Mouse (Mus musculus) right cerebral cortex, adult 2 months (tissue): ENCODE data around the gene Rps6ka2.
"Not testable (repeated sequence)": the region's sequence is repeated elsewhere in the genome, so short reads cannot be mapped to it uniquely, and the experiment has no call there.

Experiments
- DNase-seq, 2 experiments: peaks; one replicate each; pipeline ENCODE4 v3.0.0; 2021 to 2022; ENCODE audit warnings: low spot score in 2 of 2

Rps6ka2 gene

DNA sequence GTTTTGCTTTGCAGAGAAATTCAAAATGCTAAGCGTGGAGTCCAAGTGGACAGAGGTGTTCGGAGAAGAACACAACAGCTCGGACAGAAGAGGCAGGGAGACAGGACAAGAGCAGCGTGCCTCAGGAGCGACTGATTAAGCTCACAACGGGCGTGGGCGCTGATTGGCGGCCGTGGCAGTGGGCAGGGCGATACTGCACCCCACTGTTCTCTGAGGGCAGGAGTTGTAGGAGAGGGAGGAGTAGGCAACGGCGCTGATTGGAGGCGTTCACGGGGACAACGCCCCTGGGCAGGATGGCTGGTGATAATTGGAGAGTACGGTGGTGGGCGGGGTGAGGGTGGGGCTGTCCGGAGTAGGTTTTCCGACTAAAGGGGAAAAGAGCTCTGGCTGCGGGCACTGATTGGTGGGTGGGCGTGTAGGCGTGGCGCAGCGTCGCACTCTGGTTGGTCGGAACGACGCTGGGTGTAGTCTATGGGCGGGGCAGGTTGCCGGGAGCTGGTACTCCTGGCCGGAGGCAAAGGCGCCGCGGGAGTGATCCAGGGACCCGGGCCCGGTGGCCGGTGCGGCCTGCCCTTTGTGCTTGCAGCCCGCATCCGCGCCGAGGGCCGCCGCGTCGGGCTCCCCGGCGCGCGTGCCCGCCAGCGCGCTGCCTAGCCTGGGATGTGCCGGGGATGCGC, at the start of gene Rps6ka2:
Gene Rps6ka2, plus strand, starts transcription at position 489 of the 677 bp plus-strand sequence.
- peak; percentile 95 to 97 for DNase-seq

DNA sequence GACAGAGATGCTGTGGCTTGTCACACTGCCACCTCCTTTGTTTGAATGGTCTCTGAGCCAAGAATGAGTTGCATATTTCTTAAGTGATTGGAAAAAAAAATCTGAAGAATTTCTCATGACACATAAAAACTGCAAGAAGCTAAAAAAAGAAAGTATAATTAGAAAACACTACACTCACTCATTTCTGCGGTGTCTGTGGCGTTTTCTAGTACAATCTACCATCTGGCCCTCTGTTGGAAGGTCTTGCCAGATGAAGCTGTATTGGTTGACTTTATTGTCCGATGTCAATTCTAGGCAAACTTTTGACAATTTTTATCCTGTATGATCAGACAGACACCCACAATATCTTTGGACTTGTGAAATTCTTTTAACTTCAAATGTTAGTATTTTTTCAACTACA, 49.1 kb upstream of the Rps6ka2 start:
- peak in 1 of 2 experiments; percentile 50 for DNase-seq

DNA sequence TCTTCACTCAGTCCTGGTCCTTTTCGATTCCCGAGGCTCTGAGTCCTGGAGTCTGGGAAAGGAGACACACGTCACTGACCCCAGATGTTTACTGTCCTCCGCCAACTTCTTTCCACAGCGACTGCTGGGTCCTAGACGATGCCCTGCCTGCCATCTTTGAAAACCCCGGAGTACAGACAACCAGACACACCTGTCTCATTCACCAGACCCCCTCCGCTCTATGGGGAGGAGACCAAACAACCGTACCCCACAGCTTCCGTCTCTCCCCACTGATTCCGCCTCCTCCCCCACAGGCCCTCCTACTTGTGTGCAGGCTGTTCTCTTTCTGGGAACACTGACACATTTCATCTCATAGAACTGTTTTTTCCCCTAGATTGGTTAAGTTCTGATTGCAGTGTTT, 47.4 kb upstream of the Rps6ka2 start:
- not testable (repeated sequence) for DNase-seq

DNA sequence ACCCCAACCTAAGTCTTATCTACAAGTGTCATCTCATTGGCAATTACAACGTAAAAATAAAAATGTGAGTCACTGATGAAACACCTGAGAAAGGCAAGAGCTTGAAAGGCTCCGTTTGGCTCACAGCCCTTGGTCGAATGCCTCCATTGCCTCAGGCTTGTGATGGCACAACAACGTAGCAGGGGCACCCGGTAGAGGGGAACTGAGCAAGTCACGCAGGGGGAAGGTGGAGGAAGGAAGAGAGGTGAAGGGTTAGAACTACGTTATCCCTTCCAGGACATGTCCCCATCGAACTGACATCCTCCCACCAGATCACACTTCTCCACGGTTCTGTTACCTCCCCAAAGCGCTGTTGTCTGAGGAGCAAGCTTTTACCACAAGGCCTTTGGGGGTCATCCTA, 43.4 kb upstream of the Rps6ka2 start:
- DNase-seq: not testable (repeated sequence)

DNA sequence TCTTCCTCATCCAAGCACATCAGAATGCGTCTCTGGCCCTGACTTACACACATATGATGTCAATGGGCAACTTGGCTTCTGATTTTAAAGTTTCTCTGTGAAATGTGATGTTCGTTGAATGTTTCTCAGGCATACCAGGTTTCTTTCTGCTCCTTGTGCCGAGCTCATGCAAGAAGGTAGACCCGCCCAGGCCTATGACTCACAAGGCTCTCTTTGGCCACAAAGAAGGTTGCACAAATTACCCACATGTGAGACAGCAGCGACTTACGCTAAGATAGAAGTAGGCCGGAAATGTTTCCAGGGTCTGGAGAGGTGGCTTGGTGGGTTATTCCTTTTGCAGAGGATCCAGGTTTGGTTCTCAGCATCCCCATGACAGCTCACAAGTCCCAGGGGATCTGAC, 35.9 kb upstream of the Rps6ka2 start:
- not testable (repeated sequence) for DNase-seq

DNA sequence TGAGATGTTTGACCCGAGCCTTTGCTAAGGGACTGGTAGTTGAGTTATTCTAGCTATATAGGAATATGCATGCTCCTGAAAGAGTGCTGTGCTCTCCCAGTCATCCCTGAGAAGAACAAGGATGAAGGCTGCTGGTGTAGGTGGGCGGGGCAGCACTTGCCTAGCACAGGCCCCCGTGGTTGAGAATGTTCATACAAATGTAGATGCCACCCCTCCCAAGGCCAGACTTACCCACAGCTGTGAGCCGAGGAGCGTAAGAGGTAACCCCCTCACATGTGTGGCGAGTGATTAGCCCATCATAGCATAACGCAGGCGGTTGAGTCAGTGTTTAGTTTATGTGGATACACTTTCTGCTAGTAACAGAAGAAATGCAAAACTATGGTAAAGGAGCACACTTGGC, 34.6 kb upstream of the Rps6ka2 start:
- not testable (repeated sequence) for DNase-seq

DNA sequence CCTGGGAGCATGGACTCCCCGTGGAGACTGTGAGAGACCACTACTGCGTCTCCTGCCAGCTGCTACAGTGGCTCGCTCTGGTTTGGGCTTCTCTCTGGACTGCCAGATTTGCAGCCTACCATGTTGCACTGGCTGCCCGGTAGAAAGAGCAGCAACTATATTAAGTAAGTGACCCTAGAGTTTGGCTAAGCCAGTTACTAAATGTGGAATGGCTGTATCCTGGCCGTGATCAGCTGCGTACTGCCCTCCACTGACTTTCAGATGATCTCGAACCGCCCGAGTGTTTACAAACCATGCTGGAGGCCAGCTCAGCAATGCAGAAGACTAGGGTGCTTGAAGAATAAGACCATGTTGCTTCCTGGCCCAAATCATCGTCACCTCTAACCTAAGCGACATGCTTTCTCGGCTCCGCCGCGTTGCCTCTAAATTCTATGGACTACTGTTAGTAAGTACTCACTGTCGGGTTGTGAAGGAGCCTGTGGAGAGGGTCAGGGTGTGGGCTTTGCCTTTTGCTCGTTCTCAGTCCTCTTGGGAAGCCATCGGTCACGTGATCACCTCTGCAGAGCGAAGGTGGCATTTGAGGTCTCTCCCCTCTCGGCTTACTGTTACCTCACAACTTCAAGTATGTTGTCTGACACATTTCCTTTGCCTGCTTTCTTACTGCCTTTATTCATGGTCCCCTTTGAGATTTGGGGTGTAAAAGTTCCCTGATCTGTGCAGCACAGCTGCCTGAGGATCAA, 31.6 kb upstream of the Rps6ka2 start:
- no peak for DNase-seq

DNA sequence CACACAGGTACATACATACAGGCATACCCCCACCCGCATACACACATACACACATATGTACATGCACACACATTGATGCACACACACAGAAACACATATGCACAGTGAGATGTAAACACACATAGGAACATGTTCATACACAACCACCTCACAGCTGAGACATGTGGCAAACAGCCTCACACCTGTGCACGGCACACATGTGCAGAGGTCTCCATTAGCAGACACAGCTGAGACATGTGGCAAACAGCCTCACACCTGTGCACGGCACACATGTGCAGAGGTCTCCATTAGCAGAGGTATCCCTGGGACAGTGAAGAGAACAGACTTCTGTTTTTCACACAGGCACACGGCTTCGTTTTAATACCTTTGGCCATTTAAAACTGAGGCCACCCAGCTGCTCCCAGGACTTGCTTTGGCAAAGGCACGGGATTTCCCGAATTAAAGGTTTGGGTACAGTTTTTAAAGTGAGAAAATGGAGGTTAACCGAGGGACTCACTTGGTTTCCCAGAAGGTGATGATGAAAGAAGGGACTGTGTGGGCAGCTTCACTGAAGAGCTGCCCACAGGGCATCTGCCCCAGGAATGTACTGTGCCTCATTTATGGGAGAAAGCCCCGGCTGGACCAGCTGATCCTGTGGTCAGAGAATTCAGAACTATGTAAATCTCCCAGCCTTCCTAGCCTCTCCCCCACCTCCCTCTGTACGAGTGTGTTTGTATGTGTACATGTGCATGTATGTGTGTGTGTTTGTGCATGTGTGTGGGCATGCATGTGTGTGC, 29.3 kb upstream of the Rps6ka2 start:
- DNase-seq: no peak

DNA sequence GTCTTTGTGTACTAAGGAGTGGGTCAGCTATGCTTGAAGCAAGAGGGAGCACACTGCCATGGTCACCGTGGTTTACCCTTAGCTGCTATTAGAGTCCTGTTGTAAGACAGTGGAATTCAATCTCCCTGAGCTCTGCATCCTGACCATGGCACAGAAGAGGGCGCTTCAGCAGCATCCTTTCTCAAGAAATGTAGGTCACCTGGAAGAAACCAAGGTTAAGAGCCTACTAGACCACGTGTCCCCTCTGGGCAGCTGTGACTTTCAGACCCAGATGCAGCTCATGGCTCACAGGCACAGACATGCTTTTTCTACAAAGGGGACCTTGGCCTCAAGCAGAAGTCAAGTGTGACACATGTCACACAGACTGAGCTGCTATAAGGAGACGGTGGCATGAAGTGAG, 27.5 kb upstream of the Rps6ka2 start:
- DNase-seq: no peak

DNA sequence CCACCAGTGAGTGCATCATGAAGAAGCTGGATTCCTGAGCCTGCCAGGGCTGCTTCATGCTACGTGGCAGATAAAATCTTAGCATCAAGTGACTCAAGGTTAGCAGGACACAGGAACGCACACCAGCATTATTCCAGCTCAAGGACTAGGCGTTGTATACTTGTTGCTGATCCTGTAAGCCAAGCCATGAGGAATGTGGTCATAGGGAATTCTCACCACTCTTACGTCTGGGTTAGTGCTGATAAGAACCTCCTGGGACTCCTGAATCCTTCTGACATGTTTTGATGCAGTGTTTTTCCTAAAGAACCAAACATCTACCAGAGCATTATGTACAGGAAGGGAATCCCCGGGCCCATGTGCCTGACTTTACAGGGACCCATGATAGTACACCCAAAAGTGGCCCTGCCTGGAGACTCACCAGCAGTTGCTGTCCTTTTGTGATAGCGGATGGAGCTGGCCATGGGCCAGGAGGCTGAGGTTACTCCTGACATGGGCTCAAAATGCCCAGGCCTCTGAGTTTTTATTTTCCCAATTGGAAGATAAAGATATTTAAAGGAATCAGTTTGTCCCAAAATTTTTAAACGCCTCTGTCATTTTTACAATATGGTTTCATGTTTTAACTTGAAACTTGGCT, 25.9 kb upstream of the Rps6ka2 start:
- DNase-seq: no peak

DNA sequence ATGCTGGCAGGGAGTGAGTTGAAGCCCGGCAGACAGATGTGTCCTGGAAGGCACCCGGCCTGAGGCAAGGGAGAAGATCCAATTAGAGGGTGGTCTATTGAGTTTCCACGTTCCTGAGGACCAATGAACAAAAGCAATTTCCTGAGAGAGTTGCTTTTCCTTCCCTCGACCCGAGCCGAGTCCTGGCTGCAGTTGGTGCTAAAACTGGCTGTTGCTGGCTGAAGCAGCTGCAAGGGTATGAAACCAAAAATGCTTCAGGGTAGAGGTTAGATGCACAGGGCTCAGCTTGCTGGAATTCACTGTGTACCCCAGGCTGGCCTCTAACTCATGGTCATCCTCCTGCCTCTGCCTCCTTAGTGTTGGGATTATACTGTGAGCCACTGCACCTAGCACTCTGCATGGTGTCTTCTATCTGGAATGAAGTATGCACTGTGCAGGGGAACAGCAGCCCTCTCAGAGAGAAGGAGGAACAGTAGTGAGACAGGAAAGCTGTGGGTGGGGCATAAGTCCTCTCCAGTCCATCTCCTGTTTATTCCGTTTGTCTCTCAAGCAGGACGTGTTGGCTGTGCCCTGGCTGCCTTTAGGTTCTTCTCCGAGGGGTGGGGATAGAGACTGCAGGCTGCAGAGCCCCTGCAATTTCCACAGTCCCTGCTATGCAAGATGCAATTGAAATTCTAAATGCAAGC, 24.4 kb upstream of the Rps6ka2 start:
- no peak for DNase-seq

DNA sequence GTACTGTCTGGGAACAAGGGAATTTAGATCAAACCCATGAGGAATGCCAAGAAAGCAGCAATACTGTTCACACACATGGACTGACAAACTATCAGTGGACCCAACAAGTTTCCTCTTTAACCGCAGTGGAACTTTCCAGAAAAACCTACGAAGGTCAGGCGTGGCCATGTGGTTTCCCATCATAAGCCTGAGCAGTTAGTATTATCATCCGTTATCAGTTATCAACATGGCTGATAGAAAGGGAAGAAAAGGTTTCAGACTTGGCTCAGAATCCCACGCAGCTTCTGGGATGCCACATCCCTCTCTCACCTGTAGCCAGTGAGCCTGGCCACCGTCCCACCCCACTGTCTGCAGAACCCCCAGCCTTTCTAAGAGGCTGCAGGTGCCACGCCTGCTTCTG, 23.4 kb upstream of the Rps6ka2 start:
- no peak for DNase-seq

DNA sequence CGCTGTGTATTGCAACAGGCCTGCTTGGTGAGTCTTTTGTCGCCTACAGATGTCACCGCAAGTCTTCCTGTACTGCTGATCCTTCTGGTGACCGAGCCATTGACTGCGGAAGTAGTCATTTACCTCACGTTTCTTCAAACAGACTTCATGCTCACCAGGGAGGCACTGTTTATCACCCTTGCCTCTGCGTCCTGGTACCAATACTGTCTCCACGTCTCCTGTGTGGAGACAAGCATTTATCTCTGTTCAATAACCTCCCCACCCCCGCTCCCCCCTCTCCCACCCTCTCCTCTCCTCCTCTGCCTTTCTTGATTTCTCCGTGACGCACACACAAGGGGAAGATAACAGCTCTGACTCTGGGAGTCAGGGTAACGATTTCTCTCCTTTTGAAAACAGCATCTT, 22.0 kb upstream of the Rps6ka2 start:
- no peak for DNase-seq

DNA sequence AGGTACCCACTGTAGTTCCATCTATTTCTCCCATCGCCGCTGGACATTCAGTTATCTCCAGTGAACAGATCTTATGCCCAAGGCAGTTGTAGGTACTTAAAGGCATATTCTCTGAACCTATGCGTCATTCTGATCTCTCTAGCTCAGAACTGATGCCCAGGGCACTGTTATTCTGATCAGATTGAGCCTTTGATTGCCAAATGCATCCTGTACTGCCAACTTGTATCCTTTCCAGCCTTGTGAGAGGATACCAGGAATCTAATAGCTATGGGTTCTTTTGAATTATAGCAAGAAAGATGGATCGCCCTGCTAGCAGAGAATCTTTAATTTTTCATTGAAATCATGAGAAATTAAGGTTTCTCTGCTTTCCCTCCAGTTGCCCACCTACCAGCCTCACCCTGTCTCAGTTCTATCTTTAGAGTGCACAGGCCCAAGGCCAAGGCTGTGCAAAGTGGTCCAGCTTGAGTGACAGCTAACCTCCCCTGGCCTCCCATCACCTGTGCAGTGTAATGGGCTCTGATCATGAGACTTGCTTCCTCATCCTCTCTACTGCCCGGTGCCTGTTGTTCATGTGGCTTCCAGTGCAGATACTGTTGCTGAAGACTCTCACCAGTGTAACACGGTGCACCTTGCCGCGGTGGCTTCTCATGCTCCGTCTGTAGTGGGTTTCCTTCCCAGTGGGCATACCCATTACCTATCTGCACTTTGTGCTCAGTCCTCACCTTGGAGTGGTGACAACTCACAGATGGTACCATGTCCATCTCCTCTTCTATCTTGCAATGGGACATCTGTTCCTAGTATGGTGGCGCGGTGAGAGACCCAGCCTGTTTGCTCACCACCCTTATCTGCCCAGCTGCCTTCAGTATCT, 20.4 kb upstream of the Rps6ka2 start:
- DNase-seq: no peak

DNA sequence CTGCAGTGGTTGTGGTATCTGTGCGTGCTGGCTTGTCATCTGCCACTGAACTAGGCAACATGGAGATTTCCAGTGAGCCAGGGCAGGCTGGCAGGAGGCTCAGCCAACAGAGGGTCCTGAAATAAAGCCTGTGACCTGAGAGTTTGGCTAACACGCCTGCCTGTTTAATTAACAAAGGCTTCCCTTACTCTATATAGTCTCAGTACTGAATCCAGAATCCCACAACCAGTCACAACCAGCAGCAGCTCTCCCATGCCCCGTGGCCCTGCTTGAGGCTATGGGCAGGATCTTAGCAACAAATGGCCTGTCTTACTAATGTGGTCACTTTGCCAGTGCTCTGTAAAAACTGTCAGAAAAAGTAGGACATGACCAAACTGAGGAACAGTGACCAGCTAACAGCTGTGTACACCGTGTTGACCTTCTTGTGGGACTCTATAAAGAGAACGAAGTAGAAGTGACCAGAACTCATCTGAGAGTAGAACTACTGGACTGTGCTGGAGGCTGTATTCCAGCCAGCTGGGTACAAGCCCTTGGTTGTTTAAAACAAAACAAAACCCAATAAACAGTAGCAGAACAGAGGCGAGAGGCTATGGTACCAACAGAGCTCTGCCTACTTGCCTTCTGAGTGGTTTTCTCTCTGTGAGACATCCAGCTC, 18.3 kb upstream of the Rps6ka2 start:
- DNase-seq: no peak

DNA sequence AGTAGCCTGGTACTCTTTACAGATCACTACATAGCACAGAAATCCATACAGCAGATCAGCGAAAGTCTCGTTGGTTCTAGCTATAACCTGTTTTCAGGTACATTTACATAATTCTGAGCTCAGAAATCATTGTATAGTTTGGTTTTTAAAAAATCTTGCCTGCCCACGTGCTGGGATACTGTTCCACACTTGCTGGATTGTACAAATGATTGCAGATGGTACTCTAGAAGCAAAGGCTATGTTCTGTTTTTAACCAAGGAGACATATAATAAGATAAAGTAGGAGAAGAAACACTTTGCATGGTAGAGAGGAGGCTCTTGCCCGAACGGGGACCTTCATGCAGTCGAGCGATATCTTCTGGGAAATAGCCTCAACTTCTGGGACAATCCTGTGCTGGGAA, 17.3 kb upstream of the Rps6ka2 start:
- DNase-seq: no peak

DNA sequence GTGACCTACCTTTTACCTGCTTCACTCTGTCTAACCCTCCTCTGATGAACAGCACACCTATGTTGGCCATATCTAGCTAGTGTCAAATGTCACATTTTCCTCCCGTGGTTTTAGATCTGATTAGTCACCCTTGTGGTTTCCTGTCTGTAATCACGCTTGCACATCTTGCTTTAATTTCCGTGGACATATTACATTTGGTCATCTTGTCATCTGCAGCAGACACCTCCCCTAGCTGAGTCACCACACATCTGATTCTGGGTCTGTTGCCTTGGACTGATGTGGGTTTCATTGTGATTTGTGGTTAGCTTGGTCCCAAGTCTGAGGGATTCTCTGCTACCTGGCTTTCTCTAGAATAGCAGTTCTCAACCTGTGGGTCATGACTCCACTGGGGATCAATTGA, 6.0 kb upstream of the Rps6ka2 start:
- no peak for DNase-seq

DNA sequence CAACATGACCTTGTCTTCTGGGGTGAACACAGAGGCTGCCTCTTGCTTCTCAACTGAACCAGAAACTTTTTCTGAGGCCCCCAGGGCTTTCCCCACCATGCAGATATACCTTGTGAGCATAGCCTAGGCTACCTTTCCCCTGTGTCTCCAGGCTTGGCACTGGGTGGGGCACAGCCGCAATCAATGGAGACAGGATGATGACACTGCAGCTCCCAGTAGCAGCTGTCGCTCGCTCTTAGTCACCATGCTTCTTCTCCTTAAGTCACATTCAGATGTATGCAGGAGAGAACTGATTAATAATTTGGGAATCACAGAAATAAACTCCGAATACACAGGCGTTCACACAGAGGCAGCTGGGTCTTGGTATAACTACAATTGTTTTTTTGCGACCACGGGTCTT, 4.4 kb upstream of the Rps6ka2 start:
- DNase-seq: no peak

DNA sequence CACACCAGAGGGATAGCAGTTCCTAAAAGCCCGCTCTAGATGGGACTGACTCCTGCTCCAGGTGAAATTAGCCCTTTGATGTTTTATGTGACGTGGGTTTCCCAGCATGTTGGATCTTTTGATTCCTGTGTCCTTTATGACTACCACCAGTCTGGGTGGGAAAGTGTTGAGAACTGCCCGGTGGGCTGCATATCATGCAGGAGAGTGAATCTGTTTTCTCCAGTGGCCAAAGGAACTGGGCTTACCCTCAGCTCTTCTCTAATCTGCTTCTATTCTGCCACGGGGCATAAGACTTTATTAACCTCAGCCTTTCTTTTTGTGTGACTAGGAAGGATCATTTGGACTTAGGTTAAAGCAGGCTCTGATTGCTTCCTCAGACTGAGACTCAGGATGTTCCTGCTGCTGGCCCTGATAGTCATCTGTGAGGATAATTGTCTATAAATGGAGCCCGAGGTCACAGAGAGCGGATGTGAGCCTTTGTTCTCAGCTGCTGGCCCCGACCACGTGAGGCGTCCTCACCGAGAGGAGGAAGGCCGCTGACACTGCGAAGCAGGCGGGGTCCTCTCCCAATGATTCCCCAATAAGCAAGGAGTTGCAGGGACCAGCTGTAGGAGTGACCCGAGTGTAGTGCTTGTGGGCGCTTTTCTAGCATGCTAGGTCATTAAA, 821 bp upstream of the Rps6ka2 start:
- no peak for DNase-seq
